Mouse (Mus musculus): ENCODE data around the gene Creb5.
A peak's percentile ranks its signal among the peaks of the same experiment; 100 is the strongest.

Creb5 gene

GRCm38 (mm10) chr6:53704440-53704839 is 417.4 kb downstream of the Creb5 start:
- no peak for DNase-seq (ENCODE audit: low spot score)

- DNase-seq (ENCODE audit: low spot score) = no peak
Observed at GRCm38 (mm10) chr6:53706604-53707330, 419.7 kb downstream of the Creb5 start.

- no peak for DNase-seq (ENCODE audit: low spot score)
Observed at GRCm38 (mm10) chr6:53707795-53708194, 420.7 kb downstream of the Creb5 start.

GRCm38 (mm10) chr6:53709694-53710442 is 422.8 kb downstream of the Creb5 start:
- DNase-seq (ENCODE audit: low spot score) = no peak

GRCm38 (mm10) chr6:53710560-53710959 is 423.5 kb downstream of the Creb5 start:
- no peak for DNase-seq (ENCODE audit: low spot score)

- DNase-seq (ENCODE audit: low spot score) = no peak
Observed at GRCm38 (mm10) chr6:53713152-53713551, 426.1 kb downstream of the Creb5 start.

- DNase-seq (ENCODE audit: low spot score) = no peak
Observed at GRCm38 (mm10) chr6:53714908-53715321, 427.8 kb downstream of the Creb5 start.

GRCm38 (mm10) chr6:53716013-53716412 is 428.9 kb downstream of the Creb5 start:
- no peak for DNase-seq (ENCODE audit: low spot score)

GRCm38 (mm10) chr6:53720009-53720408 is 432.9 kb downstream of the Creb5 start:
- no peak for DNase-seq (ENCODE audit: low spot score)

GRCm38 (mm10) chr6:53721595-53721994 is 434.5 kb downstream of the Creb5 start:
- DNase-seq (ENCODE audit: low spot score) = peak; percentile 83

- no peak for DNase-seq (ENCODE audit: low spot score)
Observed at GRCm38 (mm10) chr6:53722694-53723093, 435.6 kb downstream of the Creb5 start.

- DNase-seq (ENCODE audit: low spot score) = no peak
Observed at GRCm38 (mm10) chr6:53730487-53730886, 443.4 kb downstream of the Creb5 start.

- no peak for DNase-seq (ENCODE audit: low spot score)
Observed at GRCm38 (mm10) chr6:53730996-53731485, 444.0 kb downstream of the Creb5 start.

- DNase-seq (ENCODE audit: low spot score) = no peak
Observed at GRCm38 (mm10) chr6:53733546-53733945, 446.5 kb downstream of the Creb5 start.

- DNase-seq (ENCODE audit: low spot score) = peak; percentile 31
Observed at GRCm38 (mm10) chr6:53733999-53734398, 446.9 kb downstream of the Creb5 start.

- no peak for DNase-seq (ENCODE audit: low spot score)
Observed at GRCm38 (mm10) chr6:53735696-53736095, 448.6 kb downstream of the Creb5 start.

- DNase-seq (ENCODE audit: low spot score) = no peak
Observed at GRCm38 (mm10) chr6:53738206-53738605, 451.1 kb downstream of the Creb5 start.

- no peak for DNase-seq (ENCODE audit: low spot score)
Observed at GRCm38 (mm10) chr6:53741222-53741621, 454.2 kb downstream of the Creb5 start.

All from embryo, embryonic 10.5 days (tissue).